Mouse (Mus musculus): ENCODE measurements at regions not wholly inside any gene's neighbourhood (a gene's known extent, or its start where the extent isn't known, plus 50 kb on each side); places are given as distances from the start of the nearest gene placed in this dataset.
A peak's percentile ranks its signal among the peaks of the same experiment; 100 is the strongest.

- intact Hi-C loops (cut with DNase I), result no loop called here
- peak; percentile 16 to 22 for DNase-seq
These were observed 158.0 kb upstream of the Creb1 start for GRCm38 (mm10) chr1:64374286-64375071.

GRCm38 (mm10) chr1:64364095-64364494 is 168.3 kb upstream of the Creb1 start:
- intact Hi-C loops (cut with DNase I), result no loop called here
- no peak for DNase-seq

GRCm38 (mm10) chr1:64361959-64362638 is 170.3 kb upstream of the Creb1 start:
- intact Hi-C loops (cut with DNase I), result no loop called here
- DNase-seq, result no peak

- intact Hi-C loops (cut with DNase I), result no loop called here
- DNase-seq, result no peak
These were observed 189.2 kb upstream of the Creb1 start for GRCm38 (mm10) chr1:64343268-64343667.

GRCm38 (mm10) chr1:64341596-64341995 is 190.8 kb upstream of the Creb1 start:
- intact Hi-C loops (cut with DNase I), result no loop called here
- DNase-seq, result peak; percentile 9 to 18

- DNase-seq, result no peak
- intact Hi-C loops (cut with DNase I), result no loop called here
These were observed 193.9 kb upstream of the Creb1 start for GRCm38 (mm10) chr1:64338575-64338961.

- DNase-seq, result no peak
- intact Hi-C loops (cut with DNase I), result no loop called here
These were observed 194.5 kb upstream of the Creb1 start for GRCm38 (mm10) chr1:64337619-64338574.

- intact Hi-C loops (cut with DNase I), result no loop called here
These were observed 200.9 kb upstream of the Creb1 start for GRCm38 (mm10) chr1:64331566-64331965.

GRCm38 (mm10) chr1:64330721-64331120 is 201.7 kb upstream of the Creb1 start:
- intact Hi-C loops (cut with DNase I), result no loop called here
- no peak for DNase-seq

More at GRCm38 (mm10) chr1:64331566-64331965, 200.9 kb upstream of the Creb1 start:
- no peak for DNase-seq

GRCm38 (mm10) chr1:64322197-64322596 is 200.1 kb upstream of the Klf7 start:
- DNase-seq, result no peak
- intact Hi-C loops (cut with DNase I), result no loop called here

- no peak for DNase-seq
- intact Hi-C loops (cut with DNase I), result no loop called here
These were observed 197.1 kb upstream of the Klf7 start for GRCm38 (mm10) chr1:64319155-64319582.

- no peak for DNase-seq
- intact Hi-C loops (cut with DNase I), result no loop called here
These were observed 196.5 kb upstream of the Klf7 start for GRCm38 (mm10) chr1:64318440-64319154.

GRCm38 (mm10) chr1:64317032-64317636 is 195.1 kb upstream of the Klf7 start:
- no peak for DNase-seq
- intact Hi-C loops (cut with DNase I), result no loop called here

- intact Hi-C loops (cut with DNase I), result no loop called here
- no peak for DNase-seq
These were observed 189.3 kb upstream of the Klf7 start for GRCm38 (mm10) chr1:64311371-64311770.

- intact Hi-C loops (cut with DNase I), result no loop called here
- DNase-seq, result no peak
These were observed 186.5 kb upstream of the Klf7 start for GRCm38 (mm10) chr1:64308560-64308959.

GRCm38 (mm10) chr1:64308088-64308487 is 186.0 kb upstream of the Klf7 start:
- DNase-seq, result no peak
- intact Hi-C loops (cut with DNase I), result no loop called here

- intact Hi-C loops (cut with DNase I), result loop anchor here (2.0 kb wide), 1 partner anchor 287 kb away; no protein-coding TSS in a partner anchor
- peak; percentile 70 to 82 for DNase-seq
These were observed 183.5 kb upstream of the Klf7 start for GRCm38 (mm10) chr1:64305427-64306213.

- DNase-seq, result peak; percentile 57 to 68
- intact Hi-C loops (cut with DNase I), result loop anchor here (1.0 to 5.0 kb wide), 4 partner anchors 144 to 351 kb away; partner anchors contain the start of gene Klf7
These were observed 180.8 kb upstream of the Klf7 start for GRCm38 (mm10) chr1:64302833-64303358.

All from heart, postnatal 36 days (tissue).